Mouse (Mus musculus) E14TG2a.4 (cell line): ENCODE data around the gene Slc13a2.

Source experiments
- H3K27me3 ChIP-seq: 2 replicates; pipeline ENCODE4 v1.6.1; 2014; ENCODE audit warnings: low read length, control low read depth; ENCODE audit not compliant: insufficient read depth
- H3K36me3 ChIP-seq: 2 replicates; pipeline ENCODE4 v1.6.1; 2014; ENCODE audit warnings: low read length, control low read depth; ENCODE audit not compliant: insufficient read depth
- H3K4me1 ChIP-seq: replicated peaks from 2 replicates; pipeline ENCODE4 v1.6.1; 2014; ENCODE audit warnings: low read depth, low read length, control low read depth
- H3K4me3 ChIP-seq: replicated peaks from 2 replicates; pipeline ENCODE4 v1.5.1; 2014; ENCODE audit warnings: mild to moderate bottlenecking, low read length
- H3K9me3 ChIP-seq: 2 replicates; pipeline ENCODE4 v1.6.1; 2014; ENCODE audit warnings: low read length, control low read depth
- CTCF ChIP-seq: conservative IDR thresholded peaks from 2 replicates; pipeline ENCODE4 v1.5.1; 2014; ENCODE audit warnings: low read length
- NANOG ChIP-seq: IDR thresholded peaks from 2 replicates; pipeline ENCODE4 v1.6.1; 2014; ENCODE audit warnings: borderline replicate concordance, low read length, mixed read lengths
- POU5F1 ChIP-seq: IDR thresholded peaks from 2 replicates; pipeline ENCODE4 v1.6.1; 2014; ENCODE audit warnings: low read length, borderline replicate concordance

The Slc13a2 gene

DNA sequence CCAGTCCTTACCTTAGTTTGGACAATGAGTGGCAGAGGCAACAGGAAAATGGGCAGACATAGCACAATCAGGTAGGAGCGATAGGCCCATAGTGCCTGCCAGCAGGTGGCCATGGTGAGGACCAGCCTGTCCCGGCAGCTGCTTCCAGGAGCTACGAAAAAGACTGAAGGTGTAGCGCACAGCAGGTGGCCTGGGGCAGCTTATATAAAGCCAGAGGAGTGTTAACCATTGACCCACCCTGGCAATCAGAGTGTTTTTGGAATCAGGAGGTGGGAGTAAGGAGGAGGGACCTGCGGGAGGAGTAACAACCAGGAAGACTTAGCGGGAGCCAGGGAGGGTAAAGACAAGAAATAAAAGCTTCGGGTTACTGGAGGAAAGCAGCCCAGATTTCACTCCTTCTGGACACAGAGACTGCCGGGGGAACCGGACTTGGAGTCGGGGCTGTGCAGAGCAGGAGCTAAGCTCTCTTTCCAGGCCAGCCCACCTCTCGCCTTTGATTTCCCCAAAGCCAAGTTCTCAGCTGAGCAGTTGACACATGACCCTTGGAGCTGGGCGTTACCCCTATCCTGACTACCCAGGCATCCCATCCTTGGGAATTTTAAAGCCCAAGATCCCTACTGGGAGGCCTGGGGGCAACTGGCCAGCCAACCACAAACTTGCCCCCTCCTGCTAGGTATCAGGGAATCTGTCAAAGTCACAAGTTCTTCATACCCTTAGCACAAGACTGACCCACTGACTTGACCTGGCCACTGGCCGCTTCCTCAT lies at the start of gene Slc13a2:
TSS of gene Slc13a2 (minus strand) at position 163 of the 765 bp plus-strand sequence.
- H3K4me3 ChIP-seq: peak within 1 kb of the TSS; percentile 27; the same call in 1 of the 2 replicates
- TF ChIP-seq CTCF (no peak), NANOG (no peak), POU5F1 (no peak)
- peaks cover 5% of the 10 kb centered on the region; the same call in 1 of the 2 replicates for H3K27me3 ChIP-seq
- no peaks in the 10 kb centered on the region for H3K9me3 ChIP-seq
- no peaks in the 10 kb centered on the region for H3K36me3 ChIP-seq
- H3K4me1 ChIP-seq: peaks cover 71% of the 10 kb centered on the region

DNA sequence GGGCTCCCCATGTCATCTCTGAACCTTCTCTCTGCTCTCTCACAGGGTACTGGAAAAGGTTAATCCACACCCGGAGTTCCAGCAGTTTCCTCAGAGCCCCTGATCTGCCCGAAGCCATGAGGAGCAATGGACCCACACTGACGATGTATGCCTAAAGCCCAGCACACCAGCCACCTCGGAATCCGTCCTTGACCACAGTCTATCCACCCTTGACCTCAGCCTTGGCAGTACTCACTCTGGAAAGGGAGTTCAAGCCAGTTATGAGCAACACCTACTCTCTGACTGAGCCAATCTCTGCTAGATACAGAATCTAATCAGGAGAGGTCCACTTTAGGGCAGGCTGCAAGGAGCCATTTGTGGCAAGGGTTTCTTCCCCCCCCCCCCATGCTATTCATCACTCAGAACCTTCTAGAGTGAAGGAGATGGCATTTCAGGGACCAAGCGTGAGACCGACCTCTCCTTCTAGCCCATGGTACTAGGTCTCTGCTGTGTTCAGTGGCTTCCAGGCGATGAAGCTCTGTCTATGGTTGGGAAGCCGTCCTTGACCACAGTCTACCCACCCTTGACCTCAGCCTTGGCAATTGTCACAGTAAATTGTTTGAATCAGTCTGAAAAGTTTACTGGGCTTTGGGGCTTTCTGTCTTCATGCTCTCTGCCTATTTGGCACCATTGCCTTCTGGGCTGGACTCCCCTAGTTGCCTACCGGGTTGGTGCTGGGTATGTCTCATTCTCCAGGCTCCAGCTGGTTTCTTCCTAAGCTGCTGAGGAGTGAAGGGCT lies 49.5 kb upstream of the Slc13a2 start:
- Histone ChIP-seq H3K27me3 (no peaks in the 10 kb centered on the region), H3K36me3 (peaks cover 36% of the 10 kb centered on the region), H3K9me3 (no peaks in the 10 kb centered on the region), H3K4me1 (peaks cover 14% of the 10 kb centered on the region), H3K4me3 (no peak overlapping the region)
- TF ChIP-seq NANOG (no peak), POU5F1 (no peak), CTCF (no peak)

DNA sequence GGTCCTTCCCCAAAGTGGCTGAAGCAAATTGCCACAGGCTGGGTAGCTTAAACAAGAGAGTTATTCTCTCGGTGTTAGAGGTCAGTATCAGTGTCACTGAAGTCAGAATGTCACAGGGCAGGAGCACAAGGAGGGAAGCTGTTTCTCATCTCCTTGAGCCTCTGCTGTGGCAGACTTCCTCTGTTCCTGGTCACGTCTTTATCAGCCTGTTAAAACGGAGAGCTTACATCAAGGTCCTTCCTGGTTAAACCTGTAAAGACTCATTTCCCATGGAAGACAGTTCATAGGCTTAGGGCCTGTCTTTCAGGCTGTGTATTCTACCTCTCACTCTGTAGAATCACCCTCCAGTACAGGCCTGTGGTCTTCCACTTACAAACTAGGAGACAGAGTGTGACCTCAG lies 45.9 kb upstream of the Slc13a2 start:
- no peak for TF ChIP-seq POU5F1
- no peak for TF ChIP-seq NANOG
- TF ChIP-seq CTCF: no peak
- no peaks in the 10 kb centered on the region for H3K9me3 ChIP-seq
- H3K4me3 ChIP-seq: no peak overlapping the region
- H3K27me3 ChIP-seq: no peaks in the 10 kb centered on the region; the same call in 1 of the 2 replicates
- peaks cover 37% of the 10 kb centered on the region for H3K4me1 ChIP-seq
- H3K36me3 ChIP-seq: peaks cover 36% of the 10 kb centered on the region

DNA sequence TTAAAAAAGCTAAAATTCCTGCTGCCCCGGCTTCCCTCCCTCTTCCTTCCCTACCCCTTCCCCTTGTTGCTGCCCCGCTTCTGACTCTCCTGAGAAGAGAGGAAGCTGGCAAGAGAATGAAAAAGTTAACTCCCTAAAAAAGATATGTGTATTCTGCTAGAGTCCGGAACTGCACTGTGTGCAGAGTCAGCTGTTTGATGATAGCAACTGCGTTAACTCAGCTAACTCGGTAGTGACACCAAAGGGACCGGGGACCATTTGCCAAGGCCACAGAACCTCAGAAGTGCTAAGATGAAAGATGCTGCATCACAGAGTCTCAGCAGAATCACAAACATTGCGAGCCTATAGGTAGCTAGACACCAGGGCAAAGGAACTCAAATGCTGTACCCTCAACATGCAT lies 45.5 kb upstream of the Slc13a2 start:
- H3K4me1 ChIP-seq: peaks cover 40% of the 10 kb centered on the region
- TF ChIP-seq CTCF (no peak), NANOG (no peak), POU5F1 (no peak)
- peaks cover 36% of the 10 kb centered on the region for H3K36me3 ChIP-seq
- H3K4me3 ChIP-seq: no peak overlapping the region
- no peaks in the 10 kb centered on the region; the same call in 1 of the 2 replicates for H3K27me3 ChIP-seq
- H3K9me3 ChIP-seq: no peaks in the 10 kb centered on the region

DNA sequence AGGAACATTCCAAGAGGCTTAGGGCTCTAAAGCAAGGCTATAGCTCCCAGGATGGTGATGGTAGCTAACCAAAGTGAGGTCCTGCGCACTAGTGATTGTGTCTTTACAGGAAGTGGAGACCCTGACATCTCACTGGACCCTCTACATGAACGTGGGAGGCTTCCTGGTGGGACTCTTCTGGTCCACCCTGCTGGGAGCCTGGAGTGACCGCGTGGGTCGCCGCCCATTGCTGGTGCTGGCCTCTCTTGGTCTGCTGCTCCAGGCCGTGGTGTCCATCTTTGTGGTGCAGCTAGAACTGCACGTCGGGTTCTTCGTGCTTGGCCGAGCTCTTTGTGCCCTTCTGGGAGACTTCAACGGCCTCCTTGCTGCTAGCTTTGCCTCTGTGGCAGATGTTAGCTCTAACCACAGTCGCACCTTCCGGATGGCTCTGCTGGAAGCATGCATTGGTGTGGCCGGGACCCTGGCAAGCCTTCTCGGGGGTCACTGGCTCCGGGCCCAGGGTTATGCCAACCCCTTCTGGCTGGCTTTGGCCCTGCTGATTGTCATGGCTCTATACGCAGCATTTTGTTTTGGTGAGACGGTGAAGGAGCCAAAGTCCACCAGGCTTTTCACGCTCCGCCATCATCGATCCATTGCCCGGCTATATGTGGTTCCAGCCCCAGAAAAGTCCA lies 44.4 kb upstream of the Slc13a2 start:
- no peaks in the 10 kb centered on the region; the same call in 1 of the 2 replicates for H3K27me3 ChIP-seq

DNA sequence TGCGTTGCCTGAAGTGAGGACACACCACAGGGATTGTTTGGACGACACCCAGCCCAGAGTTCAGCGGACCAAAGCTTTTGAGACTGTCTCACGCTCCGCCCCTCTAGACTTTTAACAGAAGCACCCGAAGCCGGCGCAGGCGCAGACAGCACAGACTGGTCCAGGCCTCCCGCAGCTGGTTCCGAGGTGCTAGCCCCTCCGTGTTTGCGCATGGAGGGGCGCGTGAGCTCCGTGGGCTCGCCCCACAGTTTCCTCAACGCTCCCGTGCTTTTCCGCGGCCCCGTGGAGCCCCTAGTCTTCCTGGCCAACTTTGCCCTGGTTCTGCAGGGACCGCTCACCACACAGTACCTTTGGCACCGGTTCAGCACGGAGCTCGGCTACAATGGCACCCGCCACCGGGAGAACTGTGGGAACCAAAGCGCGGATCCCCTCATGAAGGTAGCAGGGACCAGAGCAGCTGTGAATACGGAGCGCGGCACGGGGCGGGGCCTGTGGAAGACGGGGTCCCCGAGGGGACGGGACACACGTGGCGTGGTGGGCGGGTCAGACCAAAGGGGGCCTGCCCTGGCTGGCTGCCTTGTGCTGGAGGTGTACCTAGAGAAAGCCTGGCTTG lies 43.7 kb upstream of the Slc13a2 start, which contains the start of gene Slc46a1:
TSS of gene Slc46a1 (plus strand) at position 130 of the 613 bp plus-strand sequence.
- TF ChIP-seq NANOG (no peak), CTCF (no peak), POU5F1 (no peak)
- no peaks in the 10 kb centered on the region; the same call in 1 of the 2 replicates for H3K27me3 ChIP-seq
- no peaks in the 10 kb centered on the region for H3K9me3 ChIP-seq
- peaks cover 40% of the 10 kb centered on the region for H3K4me1 ChIP-seq
- peaks cover 22% of the 10 kb centered on the region for H3K36me3 ChIP-seq
- H3K4me3 ChIP-seq: peak within 1 kb of the TSS; percentile 94

More for the DNA sequence above, 44.4 kb upstream of the Slc13a2 start:
- peaks cover 29% of the 10 kb centered on the region for H3K36me3 ChIP-seq
- H3K4me1 ChIP-seq: peaks cover 40% of the 10 kb centered on the region
- H3K4me3 ChIP-seq: peak overlapping the region; percentile 94
- H3K9me3 ChIP-seq: no peaks in the 10 kb centered on the region
- TF ChIP-seq NANOG (no peak), CTCF (no peak), POU5F1 (no peak)

DNA sequence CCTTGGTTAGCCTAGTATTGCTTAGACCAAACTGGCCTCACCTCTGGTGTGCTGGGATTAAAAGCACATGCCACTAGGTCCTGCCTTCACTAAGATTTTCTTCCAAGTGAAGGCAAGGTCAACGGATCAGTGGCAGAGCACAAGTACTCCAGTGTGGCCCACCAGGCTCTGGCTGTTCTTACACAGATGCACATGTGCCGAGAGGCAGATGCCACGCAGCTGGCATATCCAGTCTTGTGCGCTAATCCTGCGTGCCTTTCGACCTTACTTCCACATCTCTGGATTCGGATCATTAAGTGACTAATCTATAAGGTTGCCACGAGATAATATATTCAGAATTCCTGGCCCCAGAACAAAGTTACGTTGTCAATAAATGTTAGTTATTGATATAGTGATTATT lies 43.1 kb upstream of the Slc13a2 start:
- TF ChIP-seq NANOG: no peak
- no peak for TF ChIP-seq POU5F1
- no peak for TF ChIP-seq CTCF
- H3K4me3 ChIP-seq: peak overlapping the region; percentile 94
- no peaks in the 10 kb centered on the region; the same call in 1 of the 2 replicates for H3K27me3 ChIP-seq
- H3K4me1 ChIP-seq: peaks cover 40% of the 10 kb centered on the region
- H3K36me3 ChIP-seq: peaks cover 18% of the 10 kb centered on the region
- no peaks in the 10 kb centered on the region for H3K9me3 ChIP-seq
